Mouse (Mus musculus): ENCODE data around the gene Car10. TPM values are rescaled to one million over a fixed set of nuclear protein-coding genes. Genes with fewer than 3 reads are reported as not detected.
A peak's percentile ranks its signal among the peaks of the same experiment; 100 is the strongest.

The Car10 gene
- polyA plus RNA-seq, 1 experiment from 2014 or later = 51.5 TPM

GRCm38 (mm10) chr11:93137841-93138240 lies 40.0 kb downstream of the Car10 start:
- Histone ChIP-seq H3K4me2 (replicated peaks) (no peak overlapping the region), H3K36me3 (replicated peaks; ENCODE audit: control insufficient read depth, insufficient read depth) (no peaks in the 10 kb centered on the region), H3K27ac (no peak overlapping the region), H3K4me1 (replicated peaks; ENCODE audit: control insufficient read depth, insufficient read depth, low read length) (no peaks in the 10 kb centered on the region; the same call in 1 of the 2 replicates), H3K9ac (no peak overlapping the region), H3K9me3 (ENCODE audit: control insufficient read depth, low read length) (no peaks in the 10 kb centered on the region), H3K4me3 (replicated peaks; ENCODE audit: low read length) (no peak overlapping the region), H3K27me3 (ENCODE audit: control insufficient read depth, insufficient read depth, low read length) (no peaks in the 10 kb centered on the region)
- DNase-seq (ENCODE audit: low spot score) = no peak
- 91% methylated on average over 1 of the region's 1 CpGs for WGBS
- ATAC-seq (ENCODE audit: low FRiP score) = no peak

GRCm38 (mm10) chr11:93141727-93142126 lies 43.9 kb downstream of the Car10 start:
- Histone ChIP-seq H3K4me2 (replicated peaks) (no peak overlapping the region), H3K27me3 (ENCODE audit: control insufficient read depth, insufficient read depth, low read length) (no peaks in the 10 kb centered on the region), H3K9me3 (ENCODE audit: control insufficient read depth, low read length) (no peaks in the 10 kb centered on the region), H3K9ac (no peak overlapping the region), H3K27ac (no peak overlapping the region), H3K36me3 (replicated peaks; ENCODE audit: control insufficient read depth, insufficient read depth) (no peaks in the 10 kb centered on the region), H3K4me3 (replicated peaks; ENCODE audit: low read length) (no peak overlapping the region), H3K4me1 (replicated peaks; ENCODE audit: control insufficient read depth, insufficient read depth, low read length) (no peaks in the 10 kb centered on the region; the same call in 1 of the 2 replicates)
- DNase-seq (ENCODE audit: low spot score) (no peak), ATAC-seq (ENCODE audit: low FRiP score) (no peak)
- 81% methylated on average over 1 of the region's 1 CpGs for WGBS

DNA sequence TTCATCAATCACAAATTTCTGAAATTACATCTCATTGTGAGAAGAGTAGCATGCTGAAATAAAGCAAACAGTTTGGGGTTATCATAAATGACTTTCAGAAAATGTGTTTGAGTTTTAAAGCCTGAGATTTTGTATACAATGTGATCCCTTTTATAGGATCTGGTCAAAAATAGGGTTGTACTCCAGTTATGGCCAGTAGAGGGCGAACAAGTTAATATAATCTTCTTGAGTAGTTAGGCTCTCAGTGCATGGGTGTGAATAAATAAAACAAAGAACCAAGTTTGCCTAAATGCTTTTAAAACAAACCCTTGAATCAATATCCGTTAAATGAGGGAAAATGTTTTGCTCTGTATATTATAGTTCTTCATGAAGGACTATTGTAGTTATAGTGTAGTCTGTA lies 46.7 kb downstream of the Car10 start:
- 15% methylated on average over 2 of the region's 2 CpGs for WGBS
- no peak overlapping the region for H3K4me3 ChIP-seq (replicated peaks; ENCODE audit: low read length)

GRCm38 (mm10) chr11:93154910-93155309 lies 57.1 kb downstream of the Car10 start:
- Histone ChIP-seq H3K27ac (no peak overlapping the region), H3K4me1 (replicated peaks; ENCODE audit: control insufficient read depth, insufficient read depth, low read length) (no peaks in the 10 kb centered on the region), H3K9me3 (ENCODE audit: control insufficient read depth, low read length) (no peaks in the 10 kb centered on the region), H3K27me3 (ENCODE audit: control insufficient read depth, insufficient read depth, low read length) (no peaks in the 10 kb centered on the region), H3K9ac (no peak overlapping the region), H3K4me3 (replicated peaks; ENCODE audit: low read length) (no peak overlapping the region), H3K36me3 (replicated peaks; ENCODE audit: control insufficient read depth, insufficient read depth) (no peaks in the 10 kb centered on the region), H3K4me2 (replicated peaks) (no peak overlapping the region)
- ATAC-seq (ENCODE audit: low FRiP score) = no peak
- WGBS = 72% methylated on average over 3 of the region's 3 CpGs
- DNase-seq (ENCODE audit: low spot score) = no peak

More for the DNA sequence above, 46.7 kb downstream of the Car10 start:
- H3K36me3 ChIP-seq (replicated peaks; ENCODE audit: control insufficient read depth, insufficient read depth) = no peaks in the 10 kb centered on the region
- H3K27ac ChIP-seq = no peak overlapping the region
- no peak overlapping the region for H3K9ac ChIP-seq
- H3K4me2 ChIP-seq (replicated peaks) = no peak overlapping the region
- H3K27me3 ChIP-seq (ENCODE audit: control insufficient read depth, insufficient read depth, low read length) = no peaks in the 10 kb centered on the region
- no peaks in the 10 kb centered on the region; the same call in 1 of the 2 replicates for H3K4me1 ChIP-seq (replicated peaks; ENCODE audit: control insufficient read depth, insufficient read depth, low read length)
- ATAC-seq (ENCODE audit: low FRiP score) (no peak), DNase-seq (ENCODE audit: low spot score) (peak; percentile 88)
- no peaks in the 10 kb centered on the region for H3K9me3 ChIP-seq (ENCODE audit: control insufficient read depth, low read length)

- H3K4me2 ChIP-seq (replicated peaks) = no peak overlapping the region
- DNase-seq (ENCODE audit: low spot score) (no peak), ATAC-seq (ENCODE audit: low FRiP score) (no peak)
- no peak overlapping the region for H3K27ac ChIP-seq
- no peaks in the 10 kb centered on the region for H3K4me1 ChIP-seq (replicated peaks; ENCODE audit: control insufficient read depth, insufficient read depth, low read length)
- H3K9ac ChIP-seq = no peak overlapping the region
- no peaks in the 10 kb centered on the region for H3K27me3 ChIP-seq (ENCODE audit: control insufficient read depth, insufficient read depth, low read length)
- H3K36me3 ChIP-seq (replicated peaks; ENCODE audit: control insufficient read depth, insufficient read depth) = no peaks in the 10 kb centered on the region
- no peak overlapping the region for H3K4me3 ChIP-seq (replicated peaks; ENCODE audit: low read length)
- no peaks in the 10 kb centered on the region for H3K9me3 ChIP-seq (ENCODE audit: control insufficient read depth, low read length)
Measured at GRCm38 (mm10) chr11:93172430-93172829, 74.6 kb downstream of the Car10 start.

DNA sequence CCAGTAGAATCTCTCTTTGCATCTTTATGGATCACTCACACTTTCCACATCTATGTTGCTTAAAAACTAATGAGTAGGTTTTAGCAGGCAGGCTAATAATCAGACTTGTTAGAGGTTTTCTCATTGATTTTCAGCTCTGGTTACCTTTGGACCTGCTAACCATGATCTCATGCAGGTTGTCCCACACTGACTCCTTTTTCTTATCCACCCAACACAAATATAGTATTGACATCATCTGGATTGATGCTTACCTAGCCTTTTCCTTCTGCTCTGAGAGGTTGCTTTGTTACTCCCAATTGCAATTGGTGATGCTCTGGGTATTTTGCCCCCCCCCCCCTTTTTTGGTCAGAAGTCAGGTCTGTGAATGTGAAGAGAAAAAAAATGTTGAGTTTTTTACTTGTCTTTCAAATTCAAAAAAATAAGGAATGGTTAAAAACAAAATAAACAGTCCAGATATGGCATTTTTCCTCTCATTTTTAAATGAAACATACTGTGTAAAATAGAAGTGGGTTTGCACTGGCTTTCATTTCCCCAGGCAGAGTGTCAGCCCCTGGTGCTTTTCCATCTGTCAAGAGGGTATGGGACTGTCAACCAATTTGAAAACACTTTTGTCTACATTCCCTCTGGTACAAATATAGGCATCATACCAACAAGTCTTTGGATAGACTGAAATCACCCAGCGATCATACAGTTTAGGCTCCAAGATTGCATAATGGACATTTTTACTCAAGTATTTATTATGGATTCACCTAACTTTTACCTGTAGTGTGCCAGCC lies 75.9 kb downstream of the Car10 start:
- Histone ChIP-seq H3K27ac (no peak overlapping the region), H3K9me3 (ENCODE audit: control insufficient read depth, low read length) (no peaks in the 10 kb centered on the region), H3K27me3 (ENCODE audit: control insufficient read depth, insufficient read depth, low read length) (no peaks in the 10 kb centered on the region), H3K4me3 (replicated peaks; ENCODE audit: low read length) (no peak overlapping the region), H3K4me2 (replicated peaks) (no peak overlapping the region), H3K9ac (no peak overlapping the region), H3K36me3 (replicated peaks; ENCODE audit: control insufficient read depth, insufficient read depth) (no peaks in the 10 kb centered on the region), H3K4me1 (replicated peaks; ENCODE audit: control insufficient read depth, insufficient read depth, low read length) (no peaks in the 10 kb centered on the region)
- ATAC-seq (ENCODE audit: low FRiP score) = no peak
- no peak for DNase-seq (ENCODE audit: low spot score)
- WGBS = 92% methylated on average over 1 of the region's 1 CpGs

GRCm38 (mm10) chr11:93185477-93185876 lies 87.6 kb downstream of the Car10 start:
- DNase-seq (ENCODE audit: low spot score) = no peak
- Histone ChIP-seq H3K4me1 (replicated peaks; ENCODE audit: control insufficient read depth, insufficient read depth, low read length) (no peaks in the 10 kb centered on the region), H3K27ac (no peak overlapping the region), H3K9me3 (ENCODE audit: control insufficient read depth, low read length) (no peaks in the 10 kb centered on the region), H3K9ac (no peak overlapping the region), H3K27me3 (ENCODE audit: control insufficient read depth, insufficient read depth, low read length) (no peaks in the 10 kb centered on the region), H3K4me2 (replicated peaks) (no peak overlapping the region), H3K4me3 (replicated peaks; ENCODE audit: low read length) (no peak overlapping the region), H3K36me3 (replicated peaks; ENCODE audit: control insufficient read depth, insufficient read depth) (no peaks in the 10 kb centered on the region)
- WGBS = 82% methylated on average over 4 of the region's 4 CpGs
- ATAC-seq (ENCODE audit: low FRiP score) = no peak

GRCm38 (mm10) chr11:93186163-93186562 lies 88.3 kb downstream of the Car10 start:
- 89% methylated on average over 2 of the region's 2 CpGs for WGBS
- ATAC-seq (ENCODE audit: low FRiP score) (no peak), DNase-seq (ENCODE audit: low spot score) (no peak)
- H3K27ac ChIP-seq = no peak overlapping the region
- H3K4me2 ChIP-seq (replicated peaks) = no peak overlapping the region
- H3K27me3 ChIP-seq (ENCODE audit: control insufficient read depth, insufficient read depth, low read length) = no peaks in the 10 kb centered on the region
- H3K9me3 ChIP-seq (ENCODE audit: control insufficient read depth, low read length) = no peaks in the 10 kb centered on the region
- no peak overlapping the region for H3K9ac ChIP-seq
- no peaks in the 10 kb centered on the region for H3K36me3 ChIP-seq (replicated peaks; ENCODE audit: control insufficient read depth, insufficient read depth)
- no peaks in the 10 kb centered on the region for H3K4me1 ChIP-seq (replicated peaks; ENCODE audit: control insufficient read depth, insufficient read depth, low read length)
- no peak overlapping the region for H3K4me3 ChIP-seq (replicated peaks; ENCODE audit: low read length)

DNA sequence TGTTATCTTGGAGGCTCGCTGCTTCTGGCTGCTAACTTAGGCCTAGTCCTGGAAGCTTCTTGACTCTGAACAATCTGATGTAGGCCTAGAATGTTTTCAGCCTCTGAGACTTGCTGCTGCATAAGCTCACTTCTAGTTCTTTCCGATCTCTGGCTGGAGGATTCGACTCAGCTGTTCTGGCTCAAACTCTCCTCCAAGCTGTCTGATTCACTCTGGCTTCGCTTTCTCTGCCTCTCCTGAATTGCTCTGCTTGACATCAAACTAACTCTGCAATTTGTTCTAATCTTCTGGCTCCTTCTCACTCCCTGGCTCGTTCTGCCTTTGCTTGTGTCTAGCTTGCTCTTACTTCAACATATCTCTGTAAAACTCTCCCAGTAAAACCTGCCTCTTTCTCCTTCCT lies 90.8 kb downstream of the Car10 start:
- H3K4me1 ChIP-seq (replicated peaks; ENCODE audit: control insufficient read depth, insufficient read depth, low read length) = no peaks in the 10 kb centered on the region
- H3K9me3 ChIP-seq (ENCODE audit: control insufficient read depth, low read length) = no peaks in the 10 kb centered on the region
- 86% methylated on average over 5 of the region's 5 CpGs for WGBS
- H3K27me3 ChIP-seq (ENCODE audit: control insufficient read depth, insufficient read depth, low read length) = no peaks in the 10 kb centered on the region
- H3K27ac ChIP-seq = no peak overlapping the region
- no peak overlapping the region for H3K9ac ChIP-seq
- DNase-seq (ENCODE audit: low spot score) (no peak), ATAC-seq (ENCODE audit: low FRiP score) (no peak)
- no peak overlapping the region for H3K4me2 ChIP-seq (replicated peaks)
- no peak overlapping the region for H3K4me3 ChIP-seq (replicated peaks; ENCODE audit: low read length)
- H3K36me3 ChIP-seq (replicated peaks; ENCODE audit: control insufficient read depth, insufficient read depth) = no peaks in the 10 kb centered on the region

DNA sequence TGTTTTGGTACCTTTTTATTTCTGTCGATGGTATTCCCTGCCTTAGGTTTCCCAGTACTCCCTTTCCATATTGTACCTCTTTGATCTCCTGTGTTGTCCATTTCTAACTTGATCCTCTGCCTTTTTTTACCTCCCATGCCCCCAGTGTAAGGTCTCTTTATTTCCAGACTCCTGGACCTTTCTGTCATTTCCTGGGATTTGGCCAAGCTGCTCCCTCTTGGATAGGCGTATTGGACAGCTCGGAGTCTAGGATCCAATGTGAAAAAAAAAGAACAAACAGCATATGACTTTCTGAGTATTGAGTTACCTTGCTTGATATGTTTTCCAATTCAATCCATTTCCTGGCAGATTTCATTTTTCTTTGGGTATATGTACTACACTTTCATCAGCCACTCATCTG lies 102.2 kb downstream of the Car10 start:
- ATAC-seq (ENCODE audit: low FRiP score) (no peak), DNase-seq (ENCODE audit: low spot score) (no peak)
- 96% methylated on average over 3 of the region's 3 CpGs for WGBS
- H3K9ac ChIP-seq = no peak overlapping the region
- H3K4me3 ChIP-seq (replicated peaks; ENCODE audit: low read length) = no peak overlapping the region
- no peak overlapping the region for H3K4me2 ChIP-seq (replicated peaks)
- H3K27ac ChIP-seq = no peak overlapping the region
- H3K36me3 ChIP-seq (replicated peaks; ENCODE audit: control insufficient read depth, insufficient read depth) = no peaks in the 10 kb centered on the region
- no peaks in the 10 kb centered on the region for H3K9me3 ChIP-seq (ENCODE audit: control insufficient read depth, low read length)
- no peaks in the 10 kb centered on the region for H3K4me1 ChIP-seq (replicated peaks; ENCODE audit: control insufficient read depth, insufficient read depth, low read length)
- no peaks in the 10 kb centered on the region for H3K27me3 ChIP-seq (ENCODE audit: control insufficient read depth, insufficient read depth, low read length)

All from hindbrain, embryonic 14.5 days (tissue).